Mouse (Mus musculus) kidney, postnatal 0 days (tissue): ENCODE data around the gene Rims4. TPM values are rescaled to one million over a fixed set of nuclear protein-coding genes. Genes with fewer than 3 reads are reported as not detected.

ENCODE experiments used
- ATAC-seq: fragments of 200-750 bp; cut with Nextera tagmentation; replicated peaks from 2 replicates; pipeline ENCODE4 v1.8.0; 2017; ENCODE audit warnings: low read depth, moderate number of reproducible peaks, moderate TSS enrichment, moderate library complexity; ENCODE audit not compliant: low FRiP score
- DNase-seq: peaks from one replicate; pipeline ENCODE4 v3.0.0-alpha.2; 2016; ENCODE audit warnings: low spot score
- H3K27ac ChIP-seq: fragments of 300-500 bp; sonication (generic); 2 replicates; pipeline ENCODE4 v1.5.1; 2014; ENCODE audit warnings: mild to moderate bottlenecking
- H3K27me3 ChIP-seq: fragments of 300-500 bp; sonication (generic); 2 replicates; pipeline ENCODE4 v1.6.1; 2014; ENCODE audit warnings: low read length, mixed read lengths; ENCODE audit not compliant: insufficient read depth
- H3K36me3 ChIP-seq: fragments of 300-500 bp; sonication (generic); 2 replicates; pipeline ENCODE4 v1.6.1; 2014; ENCODE audit warnings: low read length, mixed read lengths; ENCODE audit not compliant: insufficient read depth
- H3K4me1 ChIP-seq: fragments of 300-500 bp; sonication (generic); replicated peaks from 2 replicates; pipeline ENCODE4 v1.6.1; 2014; ENCODE audit warnings: antibody characterized with exemption, low read length, mixed read lengths; ENCODE audit not compliant: insufficient read depth
- H3K4me2 ChIP-seq: fragments of 300-500 bp; sonication (generic); 2 replicates; pipeline ENCODE4 v1.6.1; 2014; ENCODE audit warnings: mild to moderate bottlenecking, low read length, moderate library complexity, mixed read lengths
- H3K4me3 ChIP-seq: fragments of 300-500 bp; sonication (generic); replicated peaks from 2 replicates; pipeline ENCODE4 v1.5.1; 2014; ENCODE audit warnings: low read depth, low read length
- H3K9ac ChIP-seq: fragments of 300-500 bp; sonication (generic); 2 replicates; pipeline ENCODE4 v1.6.1; 2014; ENCODE audit warnings: low read depth, low read length
- H3K9me3 ChIP-seq: fragments of 300-500 bp; sonication (generic); replicated peaks from 2 replicates; pipeline ENCODE4 v1.6.1; 2016; ENCODE audit warnings: low read length, inconsistent platforms, mixed read lengths
- CTCF ChIP-seq: IDR thresholded peaks from 2 replicates; pipeline ENCODE4 v1.5.1; 2016; ENCODE audit warnings: antibody characterized with exemption, low read depth, mild to moderate bottlenecking, moderate library complexity
- WGBS: fragments of 180-500 bp; shearing (Covaris S2); extraction: QIAGEN DNeasy Blood & Tissue Kit; methylation state at CpG from one replicate; pipeline ENCODE4 v1.1.7; 2014; 5-methylcytosine and 5-hydroxymethylcytosine counted together
- polyA plus RNA-seq: library from polyadenylated mRNA; unstranded; fragments of >200 nt; fragmentation: Nextera tagmentation; extraction: Ambion mirVana; gene quantifications from 2 replicates; pipeline ENCODE4 v1.2.1, GENCODE M21; 2015

Gene Rims4
- polyA plus RNA-seq, 1 experiment from 2014 or later: 0.33 TPM

- no peak for DNase-seq
- H3K36me3 ChIP-seq: no peaks in the 10 kb centered on the region
- H3K4me1 ChIP-seq: no peaks in the 10 kb centered on the region
- H3K4me2 ChIP-seq: no peak overlapping the region
- H3K4me3 ChIP-seq: no peak overlapping the region
- H3K9me3 ChIP-seq: no peaks in the 10 kb centered on the region
- no peaks in the 10 kb centered on the region for H3K27me3 ChIP-seq
- no peak for TF ChIP-seq CTCF
- H3K27ac ChIP-seq: no peak overlapping the region
- no peak for ATAC-seq
- no peak overlapping the region for H3K9ac ChIP-seq
- 79% methylated on average over 7 of the region's 7 CpGs for WGBS
Measured at GRCm38 (mm10) chr2:163901043-163901442, 17.4 kb downstream of the Rims4 start.

- 39% methylated on average over 14 of the region's 14 CpGs for WGBS
- TF ChIP-seq CTCF: no peak
- Histone ChIP-seq H3K9ac (no peak overlapping the region), H3K4me3 (no peak overlapping the region), H3K9me3 (no peaks in the 10 kb centered on the region), H3K27me3 (no peaks in the 10 kb centered on the region), H3K27ac (no peak overlapping the region), H3K36me3 (no peaks in the 10 kb centered on the region), H3K4me2 (no peak overlapping the region), H3K4me1 (no peaks in the 10 kb centered on the region)
- DNase-seq (no peak), ATAC-seq (no peak)
Measured at GRCm38 (mm10) chr2:163899910-163900411, 18.5 kb downstream of the Rims4 start.

- TF ChIP-seq CTCF: no peak
- 58% methylated on average over 7 of the region's 7 CpGs for WGBS
- Histone ChIP-seq H3K36me3 (no peaks in the 10 kb centered on the region), H3K4me1 (no peaks in the 10 kb centered on the region), H3K4me3 (no peak overlapping the region), H3K27me3 (no peaks in the 10 kb centered on the region), H3K9ac (no peak overlapping the region), H3K27ac (no peak overlapping the region), H3K4me2 (no peak overlapping the region), H3K9me3 (no peaks in the 10 kb centered on the region)
- DNase-seq: no peak
- no peak for ATAC-seq
Measured at GRCm38 (mm10) chr2:163897988-163898535, 20.4 kb downstream of the Rims4 start.

DNA sequence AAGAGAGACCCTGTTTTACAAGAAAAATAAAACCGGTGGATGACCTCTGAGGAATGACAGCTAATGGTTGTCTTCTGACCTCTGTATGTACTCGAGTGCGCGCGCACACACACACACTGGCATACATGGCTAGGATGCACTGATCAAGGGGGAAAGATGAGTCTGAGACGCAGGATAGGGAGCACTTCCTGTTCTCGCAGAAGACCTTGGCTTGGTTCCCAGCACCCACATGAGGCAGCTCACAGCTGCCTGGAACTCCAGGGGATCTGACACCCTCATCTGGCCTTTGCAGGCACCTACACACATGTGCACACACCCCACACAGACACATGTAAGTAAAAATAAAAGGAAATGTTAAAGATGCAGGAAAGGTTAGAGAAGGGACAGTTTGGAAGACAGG, 21.5 kb downstream of the Rims4 start:
- no peaks in the 10 kb centered on the region for H3K9me3 ChIP-seq
- no peaks in the 10 kb centered on the region for H3K27me3 ChIP-seq
- ATAC-seq (no peak), DNase-seq (no peak)
- no peaks in the 10 kb centered on the region for H3K4me1 ChIP-seq
- no peak overlapping the region for H3K9ac ChIP-seq
- WGBS: 81% methylated on average over 7 of the region's 7 CpGs
- no peak overlapping the region for H3K4me3 ChIP-seq
- H3K27ac ChIP-seq: no peak overlapping the region
- no peak for TF ChIP-seq CTCF
- H3K36me3 ChIP-seq: no peaks in the 10 kb centered on the region
- H3K4me2 ChIP-seq: no peak overlapping the region

DNA sequence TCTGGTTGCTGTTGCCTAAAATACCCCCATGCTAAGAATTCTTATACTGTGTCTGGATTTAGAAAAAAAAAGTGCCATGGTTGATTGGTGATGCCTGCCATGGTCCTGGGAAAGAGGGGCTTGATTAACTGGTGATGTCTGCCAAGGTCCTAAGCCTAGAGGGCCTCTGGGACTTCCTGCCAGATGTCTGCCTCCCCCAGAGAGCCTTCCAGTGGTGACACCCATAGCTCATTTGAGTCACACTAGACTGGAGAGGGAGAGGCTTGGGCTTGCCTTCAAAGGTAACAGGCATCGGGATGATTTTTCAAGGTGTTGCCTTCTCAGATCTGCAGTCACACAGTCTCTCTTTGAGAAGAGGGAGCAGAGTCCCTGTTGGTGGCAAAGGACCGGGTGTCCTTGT, 23.3 kb downstream of the Rims4 start:
- Histone ChIP-seq H3K4me2 (no peak overlapping the region), H3K27ac (no peak overlapping the region), H3K9me3 (no peaks in the 10 kb centered on the region), H3K9ac (no peak overlapping the region), H3K4me1 (no peaks in the 10 kb centered on the region), H3K4me3 (no peak overlapping the region), H3K36me3 (no peaks in the 10 kb centered on the region), H3K27me3 (no peaks in the 10 kb centered on the region)
- TF ChIP-seq CTCF: no peak
- WGBS: 22% methylated on average over 2 of the region's 2 CpGs
- DNase-seq (peak; percentile 38), ATAC-seq (no peak)

GRCm38 (mm10) chr2:163893446-163894370, 24.8 kb downstream of the Rims4 start:
- H3K36me3 ChIP-seq: no peaks in the 10 kb centered on the region
- H3K4me2 ChIP-seq: no peak overlapping the region
- 62% methylated on average over 7 of the region's 7 CpGs for WGBS
- no peaks in the 10 kb centered on the region for H3K9me3 ChIP-seq
- no peaks in the 10 kb centered on the region for H3K27me3 ChIP-seq
- H3K27ac ChIP-seq: no peak overlapping the region
- H3K4me3 ChIP-seq: no peak overlapping the region
- ATAC-seq: no peak
- no peak overlapping the region for H3K9ac ChIP-seq
- H3K4me1 ChIP-seq: no peaks in the 10 kb centered on the region
- DNase-seq: no peak
- no peak for TF ChIP-seq CTCF
